31 mouse cellular contexts compared by ENCODE assay signal in genomic region chr17:12396163-12396677, GRCm38 (mm10). TPM values are rescaled to one million over a fixed set of nuclear protein-coding genes. Genes with fewer than 3 reads are reported as not detected.
"Had no signal": no experiment of that assay in that cellular context is flagged by ENCODE, and none has a peak within 500 bp of the region (broad histone marks: within the 10 kb centered on the region; RNA-seq: fewer than 3 reads in every experiment).

No protein-coding gene starts in this region.

- H3K4me1 ChIP-seq: forebrain, embryonic 10.5 days; forebrain, embryonic 12.5 days; forebrain, embryonic 13.5 days; forebrain, embryonic 15.5 days had no signal

- ATAC-seq: forebrain, embryonic 13.5 days; forebrain, embryonic 14.5 days; forebrain, embryonic 15.5 days; forebrain, embryonic 16.5 days; forebrain, postnatal 0 days had no signal

- H3K4me3 ChIP-seq: embryonic facial prominence, embryonic 10.5 days; embryonic facial prominence, embryonic 12.5 days; embryonic facial prominence, embryonic 13.5 days; embryonic facial prominence, embryonic 15.5 days; erythroblast, embryonic 14.5 days; forebrain, embryonic 10.5 days; forebrain, embryonic 12.5 days; forebrain, embryonic 13.5 days; forebrain, embryonic 15.5 days; gastrocnemius, adult 2 months; heart, adult 2 months had no signal

- H3K9me3 ChIP-seq: embryonic facial prominence, embryonic 10.5 days; embryonic facial prominence, embryonic 12.5 days; embryonic facial prominence, embryonic 13.5 days; embryonic facial prominence, embryonic 15.5 days; forebrain, embryonic 10.5 days; forebrain, embryonic 12.5 days; forebrain, embryonic 13.5 days; forebrain, embryonic 15.5 days had no signal

- H3K27me3 ChIP-seq: embryonic facial prominence, embryonic 12.5 days; embryonic facial prominence, embryonic 13.5 days; embryonic facial prominence, embryonic 15.5 days; forebrain, embryonic 13.5 days; forebrain, embryonic 15.5 days had no signal

- H3K27ac ChIP-seq: embryonic facial prominence, embryonic 10.5 days; embryonic facial prominence, embryonic 12.5 days; embryonic facial prominence, embryonic 13.5 days; embryonic facial prominence, embryonic 15.5 days; forebrain, embryonic 10.5 days; forebrain, embryonic 12.5 days; forebrain, embryonic 13.5 days; forebrain, embryonic 15.5 days; gastrocnemius, adult 2 months; heart, adult 2 months had no signal

- H3K36me3 ChIP-seq: embryonic facial prominence, embryonic 10.5 days; embryonic facial prominence, embryonic 12.5 days; embryonic facial prominence, embryonic 13.5 days; embryonic facial prominence, embryonic 15.5 days; forebrain, embryonic 10.5 days; forebrain, embryonic 12.5 days; forebrain, embryonic 15.5 days had no signal

- H3K9ac ChIP-seq: embryonic facial prominence, embryonic 12.5 days; embryonic facial prominence, embryonic 13.5 days; embryonic facial prominence, embryonic 15.5 days; forebrain, embryonic 12.5 days; forebrain, embryonic 13.5 days; forebrain, embryonic 15.5 days; forebrain, postnatal 0 days had no signal

- DNase-seq: cerebellum, adult 9-11 months; cerebellum, postnatal 10 days; cerebellum, postnatal 14 days; cerebellum, postnatal 25 days; cerebellum, postnatal 36 days; embryo, embryonic 11 days; forebrain, postnatal 0 days; gastrocnemius, adult 2 months; gastrocnemius, postnatal 10 days; gastrocnemius, postnatal 14 days; gastrocnemius, postnatal 25 days; gastrocnemius, postnatal 36 days; heart, adult 11 months; heart, adult 18-20 months; heart, adult 2 months had no signal

- H3K4me2 ChIP-seq: embryonic facial prominence, embryonic 12.5 days; embryonic facial prominence, embryonic 13.5 days; embryonic facial prominence, embryonic 15.5 days; forebrain, embryonic 12.5 days; forebrain, embryonic 13.5 days; forebrain, embryonic 15.5 days had no signal

RNA-seq across cellular contexts. Expression of gene Plg, which starts 17.8 kb away (rescaled TPM):
- total RNA-seq: common myeloid progenitor, adult 5-6 weeks; forebrain, postnatal 0 days; gastrocnemius, adult 2 months; gastrocnemius, postnatal 14 days; gastrocnemius, postnatal 25 days; granulocyte monocyte progenitor cell, adult 5-6 weeks; heart, adult 18-20 months; heart, adult 2 months; heart, adult 8-10 months had no signal
- polyA plus RNA-seq: embryonic facial prominence, embryonic 10.5 days; embryonic facial prominence, embryonic 13.5 days; embryonic facial prominence, embryonic 14.5 days; embryonic facial prominence, embryonic 15.5 days; forebrain, embryonic 10.5 days; forebrain, embryonic 14.5 days; forebrain, embryonic 15.5 days; gonadal fat pad, adult 2 months had no signal
